Mouse (Mus musculus) liver, adult 2 months (tissue): ENCODE results near the gene Rnf43.

Experiments
- CTCF ChIP-seq: fragments of 200-500 bp; IDR thresholded peaks from 2 replicates; pipeline ENCODE4 v1.5.1; 2011; ENCODE audit warnings: low read depth, low read length, control low read depth
- POLR2A ChIP-seq: fragments of 200-500 bp; IDR thresholded peaks from 2 replicates; pipeline ENCODE4 v1.6.1; 2011; ENCODE audit warnings: low read length, control low read depth; ENCODE audit not compliant: insufficient read depth; ENCODE audit errors: extremely low read depth

- TF ChIP-seq CTCF (no peak), POLR2A (no peak)
Measured at GRCm38 (mm10) chr11:87722168-87722567, 59.6 kb downstream of the Rnf43 start.
